Mouse (Mus musculus) ES-E14 (cell line): Measurements from ENCODE around the gene Pck1. TPM values are rescaled to one million over a fixed set of nuclear protein-coding genes. Genes with fewer than 3 reads are reported as not detected.

Experiments
- DNase-seq: peaks from one replicate; pipeline ENCODE4 v3.0.0-alpha.2; 2013; ENCODE audit warnings: low read depth, low spot score
- H3K27ac ChIP-seq: 2 replicates; pipeline ENCODE4 v1.5.1; 2012; ENCODE audit warnings: low read depth, mild to moderate bottlenecking, low read length, moderate library complexity, mixed read lengths; ENCODE audit not compliant: poor library complexity, insufficient read depth, severe bottlenecking
- H3K36me3 ChIP-seq: 2 replicates; pipeline ENCODE4 v1.6.1; 2012; ENCODE audit warnings: mild to moderate bottlenecking, low read length, moderate library complexity, mixed read lengths; ENCODE audit not compliant: control insufficient read depth, poor library complexity, insufficient read depth, severe bottlenecking
- H3K4me1 ChIP-seq, 2 experiments: fragments of 150-350 bp in 1 of 2; sonication (generic) in 1 of 2; 2 replicates each; pipeline ENCODE4 v1.6.1; 2012; ENCODE audit warnings: low read length in 2 of 2, mild to moderate bottlenecking in 1 of 2, mixed read lengths in 1 of 2; ENCODE audit not compliant: control insufficient read depth in 2 of 2, insufficient read depth in 2 of 2, poor library complexity in 1 of 2
- H3K4me3 ChIP-seq, 2 experiments: fragments of 150-350 bp in 1 of 2; sonication (generic) in 1 of 2; 2 replicates each; pipeline ENCODE4 v1.5.1; 2012; ENCODE audit warnings: low read length in 2 of 2, low read depth in 1 of 2, mild to moderate bottlenecking in 1 of 2, mixed read lengths in 1 of 2; ENCODE audit not compliant: insufficient read depth in 1 of 2, poor library complexity in 1 of 2, severe bottlenecking in 1 of 2
- H3K9ac ChIP-seq: 2 replicates; pipeline ENCODE4 v1.6.1; 2012; ENCODE audit warnings: low read depth, mild to moderate bottlenecking, low read length, mixed read lengths; ENCODE audit not compliant: poor library complexity, insufficient read depth, severe bottlenecking
- H3K9me3 ChIP-seq: fragments of 150-350 bp; sonication (generic); 2 replicates; pipeline ENCODE4 v1.6.1; 2012; ENCODE audit warnings: low read depth, mild to moderate bottlenecking, low read length; ENCODE audit not compliant: control insufficient read depth, insufficient read depth
- CHD2 ChIP-seq: IDR thresholded peaks from 2 replicates; pipeline ENCODE4 v1.6.1; 2014; ENCODE audit warnings: mild to moderate bottlenecking, low read depth, low read length, inconsistent platforms
- HCFC1 ChIP-seq: IDR thresholded peaks from 2 replicates; pipeline ENCODE4 v1.6.1; 2012; ENCODE audit warnings: low read length, inconsistent platforms, borderline replicate concordance; ENCODE audit not compliant: insufficient read depth
- MAFK ChIP-seq: IDR thresholded peaks from 2 replicates; pipeline ENCODE4 v1.6.1; 2014; ENCODE audit warnings: mild to moderate bottlenecking, low read depth, low read length, inconsistent platforms; ENCODE audit not compliant: insufficient read depth
- ZC3H11A ChIP-seq: IDR thresholded peaks from 2 replicates; pipeline ENCODE4 v1.6.1; 2012; ENCODE audit warnings: low read depth, mild to moderate bottlenecking, inconsistent platforms, low read length, borderline replicate concordance
- ZNF384 ChIP-seq: IDR thresholded peaks from 2 replicates; pipeline ENCODE4 v1.6.1; 2012; ENCODE audit warnings: low read depth, low read length, inconsistent platforms
- in situ Hi-C, 2 experiments: fragments of 600-800 bp; cut with MboI; formaldehyde crosslinking; loops; one replicate each; pipeline ENCODE4 v1.15.1; 2025; ENCODE audit warnings: low sequenced_read_pairs in 2 of 2, inconsistent platforms in 1 of 2; ENCODE audit not compliant: unreplicated experiment in 2 of 2
- total RNA-seq: library from RNA; depleted of rRNA; stranded (reverse); fragments of 300-350 nt; gene quantifications from 2 replicates; pipeline ENCODE4 v1.2.3, GENCODE M21; 2012

Pck1 gene
- total RNA-seq, 1 experiment, result 0.22 TPM

GRCm38 (mm10) chr2:173181486-173181885, 28.6 kb downstream of the Pck1 start:
- in situ Hi-C loops, result loop anchor here (5.0 to 25.0 kb wide), 2 partner anchors 74 to 381 kb away; no protein-coding TSS in a partner anchor
- no peak for DNase-seq
- Histone ChIP-seq H3K27ac (no peak overlapping the region), H3K4me1 (peaks cover 0 to under 1% of the 10 kb centered on the region in 2 experiments; a peak in 1 of 4 replicates), H3K4me3 (no peak overlapping the region), H3K36me3 (no peaks in the 10 kb centered on the region), H3K9ac (no peak overlapping the region), H3K9me3 (no peaks in the 10 kb centered on the region)
- TF ChIP-seq ZC3H11A, result no peak
- no peak for TF ChIP-seq MAFK
- TF ChIP-seq HCFC1, result no peak
- no peak for TF ChIP-seq CHD2
- TF ChIP-seq ZNF384, result no peak

GRCm38 (mm10) chr2:173181901-173182300, 29.1 kb downstream of the Pck1 start:
- no peak overlapping the region for H3K9ac ChIP-seq
- in situ Hi-C loops, result loop anchor here (5.0 to 25.0 kb wide), 2 partner anchors 75 to 380 kb away; no protein-coding TSS in a partner anchor
- peaks cover 0 to 5% of the 10 kb centered on the region in 2 experiments; a peak in 2 of 4 replicates for H3K4me1 ChIP-seq
- no peaks in the 10 kb centered on the region for H3K36me3 ChIP-seq
- TF ChIP-seq ZC3H11A, result no peak
- TF ChIP-seq CHD2, result no peak
- no peak overlapping the region for H3K4me3 ChIP-seq
- H3K9me3 ChIP-seq, result no peaks in the 10 kb centered on the region
- DNase-seq, result no peak
- no peak overlapping the region for H3K27ac ChIP-seq

- no peak for TF ChIP-seq CHD2
- TF ChIP-seq HCFC1, result no peak
- no peak for TF ChIP-seq ZC3H11A
- no peak for TF ChIP-seq ZNF384
- no peak for TF ChIP-seq MAFK
Measured at GRCm38 (mm10) chr2:173182796-173183195, 29.9 kb downstream of the Pck1 start.

GRCm38 (mm10) chr2:173183311-173183710, 30.5 kb downstream of the Pck1 start:
- DNase-seq, result no peak
- peaks cover 1 to 10% of the 10 kb centered on the region in 2 experiments; a peak in 2 of 4 replicates for H3K4me1 ChIP-seq
- H3K4me3 ChIP-seq, result no peak overlapping the region
- no peaks in the 10 kb centered on the region for H3K9me3 ChIP-seq
- TF ChIP-seq MAFK (no peak), ZC3H11A (no peak), ZNF384 (no peak), HCFC1 (no peak), CHD2 (no peak)
- no peak overlapping the region for H3K27ac ChIP-seq
- no peak overlapping the region for H3K9ac ChIP-seq
- in situ Hi-C loops, result loop anchor here (5.0 to 25.0 kb wide), 2 partner anchors 76 to 379 kb away; no protein-coding TSS in a partner anchor
- no peaks in the 10 kb centered on the region for H3K36me3 ChIP-seq

More at GRCm38 (mm10) chr2:173182796-173183195, 29.9 kb downstream of the Pck1 start:
- no peaks in the 10 kb centered on the region for H3K36me3 ChIP-seq
- H3K9me3 ChIP-seq, result no peaks in the 10 kb centered on the region
- no peak overlapping the region for H3K4me3 ChIP-seq
- no peak overlapping the region for H3K27ac ChIP-seq
- no peak for DNase-seq
- H3K4me1 ChIP-seq, result peaks cover 1 to 10% of the 10 kb centered on the region in 2 experiments; a peak in 2 of 4 replicates
- in situ Hi-C loops, result loop anchor here (5.0 to 25.0 kb wide), 2 partner anchors 75 to 380 kb away; no protein-coding TSS in a partner anchor
- no peak overlapping the region for H3K9ac ChIP-seq
